In the genomic region with DNA sequence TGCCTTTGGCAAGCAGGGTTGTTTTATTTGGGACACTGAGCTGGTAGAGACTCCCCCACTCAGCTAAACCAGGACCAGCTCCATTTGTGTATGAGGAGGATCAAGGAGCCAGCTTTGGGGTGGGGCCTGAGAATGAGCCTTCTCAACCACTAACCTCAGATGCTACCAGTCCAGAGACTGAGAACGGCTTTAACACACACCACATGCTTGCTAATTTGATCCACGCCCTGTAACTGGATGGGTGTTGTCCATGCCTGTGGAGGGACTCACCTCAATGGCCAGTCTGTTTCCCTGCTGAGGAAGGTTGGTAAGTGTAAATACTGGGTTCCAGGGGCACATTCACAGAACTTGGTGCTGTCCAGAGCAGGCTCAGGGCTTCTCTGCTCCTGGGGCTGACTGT, we compare ENCODE assay signal across 8 mouse cellular contexts. TPM values are rescaled to one million over a fixed set of nuclear protein-coding genes. Genes with fewer than 3 reads are reported as not detected.
DNase-seq lines count a peak whose midpoint lies in the region; ATAC-seq and TF ChIP-seq lines count a peak whose summit lies in the region.
"Had no signal": no experiment of that assay in that cellular context is flagged by ENCODE, and none has a peak within 500 bp of the region (broad histone marks: within the 10 kb centered on the region; RNA-seq: fewer than 3 reads in every experiment).

No protein-coding gene starts in this region.

- H3K27ac ChIP-seq in heart, postnatal 0 days (ENCODE audit: low read depth): peak overlapping the region; percentile 67
- peak overlapping the region; percentile 15; the same call in 1 of the 2 replicates for H3K27ac ChIP-seq in lung, postnatal 0 days (ENCODE audit: low read length)
- no peak overlapping the region for H3K27ac ChIP-seq in intestine, embryonic 14.5 days (ENCODE audit: low read depth)
- peak overlapping the region; percentile 49 for H3K27ac ChIP-seq in stomach, embryonic 15.5 days
- H3K27ac ChIP-seq: liver, embryonic 13.5 days had no signal

- no peak overlapping the region for H3K9ac ChIP-seq in heart, postnatal 0 days (replicated peaks; ENCODE audit: low read depth, low read length)
- H3K9ac ChIP-seq in lung, postnatal 0 days (replicated peaks; ENCODE audit: low read depth): no peak overlapping the region
- H3K9ac ChIP-seq in intestine, embryonic 14.5 days (ENCODE audit: low read length): no peak overlapping the region
- H3K9ac ChIP-seq in stomach, embryonic 15.5 days: no peak overlapping the region
- H3K9ac ChIP-seq: liver, embryonic 13.5 days had no signal

- H3K4me1 ChIP-seq in heart, postnatal 0 days (ENCODE audit: control insufficient read depth, insufficient read depth): peaks cover 14% of the 10 kb centered on the region
- H3K4me1 ChIP-seq in lung, postnatal 0 days (ENCODE audit: insufficient read depth, low read depth, low read length): 0 out of 2 replicates have a peak, but pooled peaks cover 3% of the 10 kb centered on the region
- peaks cover 8% of the 10 kb centered on the region for H3K4me1 ChIP-seq in intestine, embryonic 14.5 days (replicated peaks; ENCODE audit: control insufficient read depth, insufficient read depth, low read length)
- H3K4me1 ChIP-seq in stomach, embryonic 15.5 days: peaks cover 10% of the 10 kb centered on the region; the same call in 1 of the 2 replicates

- no peak overlapping the region; the same call in 1 of the 2 replicates for H3K4me2 ChIP-seq in heart, postnatal 0 days (ENCODE audit: low read depth, low read length)
- no peak overlapping the region for H3K4me2 ChIP-seq in lung, postnatal 0 days (replicated peaks; ENCODE audit: low read depth, low read length)
- H3K4me2 ChIP-seq in intestine, embryonic 14.5 days (ENCODE audit: low read length): no peak overlapping the region; the same call in 1 of the 2 replicates
- H3K4me2 ChIP-seq in stomach, embryonic 15.5 days: peak overlapping the region; percentile 6; the same call in 1 of the 2 replicates
- H3K4me2 ChIP-seq: liver, embryonic 13.5 days had no signal

- TF ChIP-seq EP300 in heart, postnatal 0 days (IDR thresholded peaks at IDR 0.05; ENCODE audit: low read depth): no peak
- TF ChIP-seq EP300 in lung, postnatal 0 days (IDR thresholded peaks at IDR 0.05): no peak

- DNase-seq in heart, postnatal 0 days (ENCODE audit: low spot score): no peak
- DNase-seq in heart, adult 9 months (ENCODE audit: low spot score in 2 of 2): no peak
- no peak for DNase-seq in lung, postnatal 0 days (ENCODE audit: low spot score)
- no peak for DNase-seq in lung, postnatal 4 days
- peak; percentile 54 for DNase-seq in intestine, embryonic 14.5 days (ENCODE audit: low spot score)
- no peak for DNase-seq in left cerebral cortex, adult 9 months (ENCODE audit: low spot score in 2 of 2)

- no peak for ATAC-seq in heart, postnatal 0 days (ENCODE audit: insufficient read depth, low read depth)
- no peak for ATAC-seq in lung, postnatal 0 days
- 0 out of 2 replicates have a peak, but pooled peaks have one; percentile 44 for ATAC-seq in intestine, embryonic 14.5 days (replicated peaks; ENCODE audit: low FRiP score, low TSS enrichment, low read depth)
- no peak for ATAC-seq in stomach, embryonic 15.5 days (ENCODE audit: insufficient read depth, low FRiP score, low read depth)

- H3K4me3 ChIP-seq in heart, postnatal 0 days (ENCODE audit: low read depth, low read length): no peak overlapping the region
- no peak overlapping the region for H3K4me3 ChIP-seq in lung, postnatal 0 days (ENCODE audit: low read depth, low read length)
- no peak overlapping the region for H3K4me3 ChIP-seq in intestine, embryonic 14.5 days (ENCODE audit: low read depth, low read length)
- no peak overlapping the region for H3K4me3 ChIP-seq in stomach, embryonic 15.5 days (replicated peaks)
- H3K4me3 ChIP-seq: liver, embryonic 13.5 days had no signal

- WGBS in heart, postnatal 0 days: 60% methylated on average over 2 of the region's 2 CpGs
- 44% methylated on average over 2 of the region's 2 CpGs for WGBS in lung, postnatal 0 days
- WGBS in intestine, embryonic 14.5 days: 61% methylated on average over 2 of the region's 2 CpGs
- WGBS in stomach, embryonic 15.5 days: 49% methylated on average over 2 of the region's 2 CpGs

- H3K27me3 ChIP-seq in heart, postnatal 0 days (ENCODE audit: control insufficient read depth, insufficient read depth, low read length): no peaks in the 10 kb centered on the region
- no peaks in the 10 kb centered on the region for H3K27me3 ChIP-seq in lung, postnatal 0 days (replicated peaks; ENCODE audit: insufficient read depth, low read length)
- H3K27me3 ChIP-seq in intestine, embryonic 14.5 days (replicated peaks; ENCODE audit: control insufficient read depth, insufficient read depth, low read length): no peaks in the 10 kb centered on the region
- H3K27me3 ChIP-seq in stomach, embryonic 15.5 days (replicated peaks): no peaks in the 10 kb centered on the region

- H3K9me3 ChIP-seq in heart, postnatal 0 days (replicated peaks; ENCODE audit: control insufficient read depth, low read length): 0 out of 2 replicates have a peak, but pooled peaks cover 3% of the 10 kb centered on the region
- no peaks in the 10 kb centered on the region for H3K9me3 ChIP-seq in lung, postnatal 0 days (ENCODE audit: low read length)
- no peaks in the 10 kb centered on the region for H3K9me3 ChIP-seq in intestine, embryonic 14.5 days (ENCODE audit: control insufficient read depth, low read length)
- H3K9me3 ChIP-seq in stomach, embryonic 15.5 days: no peaks in the 10 kb centered on the region
- H3K9me3 ChIP-seq: liver, embryonic 13.5 days had no signal

- no peak for TF ChIP-seq CTCF in heart, postnatal 0 days (IDR thresholded peaks at IDR 0.05; ENCODE audit: low read depth)
- no peak for TF ChIP-seq CTCF in lung, postnatal 0 days (IDR thresholded peaks at IDR 0.05)

- H3K36me3 ChIP-seq in heart, postnatal 0 days (replicated peaks; ENCODE audit: control insufficient read depth, insufficient read depth, low read length): no peaks in the 10 kb centered on the region
- no peaks in the 10 kb centered on the region for H3K36me3 ChIP-seq in lung, postnatal 0 days (ENCODE audit: insufficient read depth, low read length)
- H3K36me3 ChIP-seq in intestine, embryonic 14.5 days (ENCODE audit: control insufficient read depth, insufficient read depth, low read length): no peaks in the 10 kb centered on the region
- H3K36me3 ChIP-seq in stomach, embryonic 15.5 days: no peaks in the 10 kb centered on the region
- H3K36me3 ChIP-seq: liver, embryonic 13.5 days had no signal

RNA-seq across cellular contexts. Expression of gene Nid2, which starts 44.1 kb away (rescaled TPM):
- 79.7 and 93.8 TPM in 2 replicates for total RNA-seq in heart, postnatal 0 days (2014; rRNA removed; ENCODE audit: low replicate concordance)
- polyA plus RNA-seq in heart, postnatal 0 days (2015; fragmentation: Nextera tagmentation; extraction: Ambion mirVana): 40.9 and 47.7 TPM in 2 replicates
- 39.0 and 40.4 TPM in 2 replicates for polyA plus RNA-seq in lung, postnatal 0 days (2015; fragmentation: Nextera tagmentation; extraction: Ambion mirVana)
- polyA plus RNA-seq in intestine, embryonic 14.5 days (2014; fragmentation: Nextera tagmentation; extraction: Ambion mirVana): 85.2 and 87.2 TPM in 2 replicates
- 73.8 and 75.1 TPM in 2 replicates for polyA plus RNA-seq in stomach, embryonic 15.5 days (2015; fragmentation: Nextera tagmentation; extraction: Ambion mirVana)
